Mouse (Mus musculus) testis, postnatal 14 days (tissue): ENCODE data around the gene Metap1d.

ENCODE experiments used
- DNase-seq: peaks from one replicate; pipeline ENCODE4 v3.0.0; 2021; ENCODE audit warnings: low spot score

Metap1d gene

GRCm38 (mm10) chr2:71545401-71545881 is 92.4 kb downstream of the Metap1d start:
- DNase-seq: no peak

- peak; percentile 29 for DNase-seq
Observed at GRCm38 (mm10) chr2:71545882-71546639, 93.0 kb downstream of the Metap1d start.

- DNase-seq: peak; percentile 63
Observed at GRCm38 (mm10) chr2:71546640-71547071, 93.6 kb downstream of the Metap1d start, which contains the start of gene Dlx2. Dlx2 (minus strand) TSS chr2:71546754.

GRCm38 (mm10) chr2:71547829-71548228 is 94.8 kb downstream of the Metap1d start:
- peak; percentile 75 for DNase-seq

- DNase-seq: no peak
Observed at GRCm38 (mm10) chr2:71550330-71550729, 97.3 kb downstream of the Metap1d start.

GRCm38 (mm10) chr2:71551704-71552103 is 98.6 kb downstream of the Metap1d start:
- DNase-seq: no peak

GRCm38 (mm10) chr2:71556071-71556470 is 103.0 kb downstream of the Metap1d start:
- DNase-seq: no peak

GRCm38 (mm10) chr2:71566466-71566865 is 113.4 kb downstream of the Metap1d start:
- DNase-seq: no peak

GRCm38 (mm10) chr2:71573736-71574135 is 120.7 kb downstream of the Metap1d start:
- no peak for DNase-seq
